Mouse (Mus musculus): ENCODE results near the gene Fam162b. TPM values are rescaled to one million over a fixed set of nuclear protein-coding genes. Genes with fewer than 3 reads are reported as not detected.

The Fam162b gene
- total RNA-seq, 1 experiment: not detected

- H3K4me1 ChIP-seq (ENCODE audit: control insufficient read depth in 2 of 2, insufficient read depth in 2 of 2, low read length in 2 of 2, poor library complexity in 1 of 2): peaks cover 0 to 13% of the 10 kb centered on the region in 2 experiments; a peak in 3 of 4 replicates
- DNase-seq (ENCODE audit: low read depth, low spot score): no peak
- no peak overlapping the region for H3K27ac ChIP-seq (ENCODE audit: insufficient read depth, low read depth, low read length, poor library complexity, severe bottlenecking)
- TF ChIP-seq CHD2 (IDR thresholded peaks at IDR 0.05; ENCODE audit: low read depth, low read length) (0 out of 2 replicates have a peak, but pooled peaks have one; percentile 32), MAFK (IDR thresholded peaks at IDR 0.05; ENCODE audit: insufficient read depth, low read depth, low read length) (no peak), ZNF384 (IDR thresholded peaks at IDR 0.05; ENCODE audit: low read depth, low read length) (no peak)
- H3K9ac ChIP-seq (ENCODE audit: insufficient read depth, low read depth, low read length, poor library complexity, severe bottlenecking): no peak overlapping the region
- in situ Hi-C loops (cut with MboI; ENCODE audit: low sequenced_read_pairs in 2 of 2, unreplicated experiment in 2 of 2): no loop called here
- no peaks in the 10 kb centered on the region for H3K9me3 ChIP-seq (ENCODE audit: control insufficient read depth, insufficient read depth, low read depth, low read length)
- no peaks in the 10 kb centered on the region for H3K36me3 ChIP-seq (ENCODE audit: control insufficient read depth, insufficient read depth, low read length, poor library complexity, severe bottlenecking)
- no peak overlapping the region for H3K4me3 ChIP-seq (ENCODE audit: insufficient read depth in 1 of 2, low read depth in 1 of 2, low read length in 2 of 2, poor library complexity in 1 of 2, severe bottlenecking in 1 of 2)
Measured at GRCm38 (mm10) chr10:51614826-51615590, 24.7 kb upstream of the Fam162b start.

GRCm38 (mm10) chr10:51613421-51613820 lies 23.1 kb upstream of the Fam162b start:
- no peaks in the 10 kb centered on the region for H3K9me3 ChIP-seq (ENCODE audit: control insufficient read depth, insufficient read depth, low read depth, low read length)
- no peak overlapping the region for H3K4me3 ChIP-seq (ENCODE audit: insufficient read depth in 1 of 2, low read depth in 1 of 2, low read length in 2 of 2, poor library complexity in 1 of 2, severe bottlenecking in 1 of 2)
- H3K27ac ChIP-seq (ENCODE audit: insufficient read depth, low read depth, low read length, poor library complexity, severe bottlenecking): no peak overlapping the region
- no peaks in the 10 kb centered on the region for H3K36me3 ChIP-seq (ENCODE audit: control insufficient read depth, insufficient read depth, low read length, poor library complexity, severe bottlenecking)
- TF ChIP-seq HCFC1 (IDR thresholded peaks at IDR 0.05; ENCODE audit: borderline replicate concordance, insufficient read depth, low read length): no peak
- no peak for TF ChIP-seq MAFK (IDR thresholded peaks at IDR 0.05; ENCODE audit: insufficient read depth, low read depth, low read length)
- TF ChIP-seq CHD2 (IDR thresholded peaks at IDR 0.05; ENCODE audit: low read depth, low read length): no peak
- no peak for TF ChIP-seq ZNF384 (IDR thresholded peaks at IDR 0.05; ENCODE audit: low read depth, low read length)
- TF ChIP-seq ZC3H11A (IDR thresholded peaks at IDR 0.05; ENCODE audit: borderline replicate concordance, low read depth, low read length): no peak
- no peak overlapping the region for H3K9ac ChIP-seq (ENCODE audit: insufficient read depth, low read depth, low read length, poor library complexity, severe bottlenecking)
- peaks cover 0 to 13% of the 10 kb centered on the region in 2 experiments; a peak in 3 of 4 replicates for H3K4me1 ChIP-seq (ENCODE audit: control insufficient read depth in 2 of 2, insufficient read depth in 2 of 2, low read length in 2 of 2, poor library complexity in 1 of 2)
- no peak for DNase-seq (ENCODE audit: low read depth, low spot score)
- in situ Hi-C loops (cut with MboI; ENCODE audit: low sequenced_read_pairs in 2 of 2, unreplicated experiment in 2 of 2): no loop called here

GRCm38 (mm10) chr10:51611969-51612682 lies 21.8 kb upstream of the Fam162b start:
- Histone ChIP-seq H3K36me3 (ENCODE audit: control insufficient read depth, insufficient read depth, low read length, poor library complexity, severe bottlenecking) (no peaks in the 10 kb centered on the region), H3K4me3 (ENCODE audit: insufficient read depth in 1 of 2, low read depth in 1 of 2, low read length in 2 of 2, poor library complexity in 1 of 2, severe bottlenecking in 1 of 2) (no peak overlapping the region), H3K9ac (ENCODE audit: insufficient read depth, low read depth, low read length, poor library complexity, severe bottlenecking) (no peak overlapping the region), H3K9me3 (ENCODE audit: control insufficient read depth, insufficient read depth, low read depth, low read length) (no peaks in the 10 kb centered on the region), H3K4me1 (ENCODE audit: control insufficient read depth in 2 of 2, insufficient read depth in 2 of 2, low read length in 2 of 2, poor library complexity in 1 of 2) (peaks cover 0 to 13% of the 10 kb centered on the region in 2 experiments; a peak in 3 of 4 replicates), H3K27ac (ENCODE audit: insufficient read depth, low read depth, low read length, poor library complexity, severe bottlenecking) (no peak overlapping the region)
- in situ Hi-C loops (cut with MboI; ENCODE audit: low sequenced_read_pairs in 2 of 2, unreplicated experiment in 2 of 2): no loop called here
- TF ChIP-seq HCFC1 (IDR thresholded peaks at IDR 0.05; ENCODE audit: borderline replicate concordance, insufficient read depth, low read length) (no peak), ZNF384 (IDR thresholded peaks at IDR 0.05; ENCODE audit: low read depth, low read length) (no peak), MAFK (IDR thresholded peaks at IDR 0.05; ENCODE audit: insufficient read depth, low read depth, low read length) (no peak)
- no peak for DNase-seq (ENCODE audit: low read depth, low spot score)

- Histone ChIP-seq H3K9me3 (ENCODE audit: control insufficient read depth, insufficient read depth, low read depth, low read length) (no peaks in the 10 kb centered on the region), H3K4me1 (ENCODE audit: control insufficient read depth in 2 of 2, insufficient read depth in 2 of 2, low read length in 2 of 2, poor library complexity in 1 of 2) (peaks cover 0 to 8% of the 10 kb centered on the region in 2 experiments; a peak in 2 of 4 replicates), H3K4me3 (ENCODE audit: insufficient read depth in 1 of 2, low read depth in 1 of 2, low read length in 2 of 2, poor library complexity in 1 of 2, severe bottlenecking in 1 of 2) (no peak overlapping the region), H3K27ac (ENCODE audit: insufficient read depth, low read depth, low read length, poor library complexity, severe bottlenecking) (no peak overlapping the region), H3K9ac (ENCODE audit: insufficient read depth, low read depth, low read length, poor library complexity, severe bottlenecking) (no peak overlapping the region), H3K36me3 (ENCODE audit: control insufficient read depth, insufficient read depth, low read length, poor library complexity, severe bottlenecking) (no peaks in the 10 kb centered on the region)
- in situ Hi-C loops (cut with MboI; ENCODE audit: low sequenced_read_pairs in 2 of 2, unreplicated experiment in 2 of 2): no loop called here
- no peak for TF ChIP-seq ZNF384 (IDR thresholded peaks at IDR 0.05; ENCODE audit: low read depth, low read length)
- no peak for TF ChIP-seq HCFC1 (IDR thresholded peaks at IDR 0.05; ENCODE audit: borderline replicate concordance, insufficient read depth, low read length)
- TF ChIP-seq ZC3H11A (IDR thresholded peaks at IDR 0.05; ENCODE audit: borderline replicate concordance, low read depth, low read length): no peak
- no peak for TF ChIP-seq MAFK (IDR thresholded peaks at IDR 0.05; ENCODE audit: insufficient read depth, low read depth, low read length)
- no peak for TF ChIP-seq CHD2 (IDR thresholded peaks at IDR 0.05; ENCODE audit: low read depth, low read length)
- DNase-seq (ENCODE audit: low read depth, low spot score): no peak
Measured at GRCm38 (mm10) chr10:51609741-51610425, 19.6 kb upstream of the Fam162b start.
